Mouse (Mus musculus) CD4-positive naive resting alpha-beta T cell, adult 76 days (primary cell): ENCODE data around the gene Chrna7. TPM values are rescaled to one million over a fixed set of nuclear protein-coding genes. Genes with fewer than 3 reads are reported as not detected.

Source experiments
- total RNA-seq: library from RNA; stranded (reverse); gene quantifications from one replicate; pipeline ENCODE4 v1.2.4, GENCODE M21; 2023

The Chrna7 gene
- total RNA-seq = not detected

DNA sequence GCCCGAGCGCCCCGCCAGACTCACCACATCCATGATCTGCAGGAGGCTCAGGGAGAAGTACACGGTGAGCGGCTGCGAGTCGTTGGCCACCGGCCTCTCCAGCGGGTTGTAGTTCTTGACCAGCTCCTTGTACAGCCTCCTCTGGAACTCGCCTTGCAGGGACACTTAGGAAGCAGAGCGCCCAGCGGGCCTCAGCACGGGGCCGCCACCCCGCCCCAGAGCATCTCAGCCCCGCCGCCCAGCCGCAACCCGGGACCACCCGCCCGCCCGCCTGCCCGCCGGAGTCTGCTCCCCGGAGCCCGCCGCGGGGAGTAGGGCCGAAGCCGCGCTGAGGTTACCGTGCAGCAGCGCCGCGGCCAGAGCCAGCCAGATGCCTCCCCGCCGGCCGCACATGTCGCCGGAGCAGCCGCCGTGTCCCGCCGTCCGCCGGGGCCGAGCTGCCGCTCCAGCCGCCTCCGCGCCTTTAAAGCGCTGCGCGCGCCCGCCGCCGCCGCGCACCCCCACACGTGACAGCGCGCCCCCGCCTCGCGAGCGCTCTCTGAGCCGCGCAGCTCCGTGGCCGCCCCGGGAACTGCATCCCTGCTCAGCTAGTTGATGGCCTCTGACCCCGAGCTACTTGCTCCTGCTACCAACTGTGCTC, at the start of gene Chrna7:
Chrna7 (minus strand) TSS at position 486 of the 640 bp plus-strand sequence.

Other genes starting within 250 kb of the Chrna7 start
- gene Otud7a, start 232.2 kb upstream of the Chrna7 start, total RNA-seq = not detected